Mouse (Mus musculus) cerebellum, adult 11-12 months (tissue): ENCODE data around the gene Vdr.

Experiments
- DNase-seq: peaks from one replicate; pipeline ENCODE4 v3.0.0; 2022

Gene Vdr

GRCm38 (mm10) chr15:97844037-97845034 is 66.1 kb downstream of the Vdr start, which contains the start of gene Hdac7:
Gene Hdac7 (minus strand): TSS chr15:97844502.
- DNase-seq: no peak

DNA sequence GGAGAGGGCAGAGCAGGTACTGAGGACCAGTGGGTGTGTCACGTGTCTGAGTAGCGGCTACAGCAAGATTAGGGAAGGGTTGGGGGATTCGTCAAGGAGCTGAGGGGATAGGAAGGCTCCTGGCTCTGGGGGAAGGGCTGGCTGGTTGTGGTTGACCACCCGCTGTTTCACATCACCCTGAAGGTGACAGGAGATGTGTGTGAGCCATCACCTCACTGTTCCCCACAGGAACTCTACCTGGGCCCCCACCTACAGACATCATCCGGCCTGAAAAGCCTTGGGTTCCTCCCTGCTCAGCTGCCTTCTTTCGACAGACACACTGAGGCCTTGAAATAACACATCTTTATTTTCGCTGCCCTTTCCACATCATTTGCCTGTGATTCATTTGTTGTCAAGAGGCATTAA is 67.2 kb downstream of the Vdr start:
- DNase-seq: no peak

DNA sequence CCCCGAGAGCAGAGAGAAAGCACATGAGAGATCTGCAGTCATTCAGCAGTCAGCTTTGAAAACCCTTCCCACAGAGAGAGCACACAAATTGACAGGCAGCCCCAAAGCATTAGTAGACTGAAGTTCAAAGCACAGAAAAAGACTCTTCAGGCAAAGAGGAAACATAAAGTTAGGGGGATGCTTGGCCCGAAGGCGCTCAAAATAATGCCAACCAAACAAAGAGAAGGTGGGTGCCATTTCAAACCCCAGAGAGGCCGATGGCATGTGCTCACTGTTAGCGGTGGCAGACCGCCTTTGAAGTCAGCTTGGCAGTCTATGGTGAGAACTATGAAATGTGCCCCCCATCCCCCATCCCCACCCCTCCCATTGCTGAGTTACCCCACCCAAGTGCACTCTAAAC is 68.4 kb downstream of the Vdr start:
- no peak for DNase-seq

- DNase-seq: no peak
These were observed 69.0 kb downstream of the Vdr start for GRCm38 (mm10) chr15:97841383-97841782.

DNA sequence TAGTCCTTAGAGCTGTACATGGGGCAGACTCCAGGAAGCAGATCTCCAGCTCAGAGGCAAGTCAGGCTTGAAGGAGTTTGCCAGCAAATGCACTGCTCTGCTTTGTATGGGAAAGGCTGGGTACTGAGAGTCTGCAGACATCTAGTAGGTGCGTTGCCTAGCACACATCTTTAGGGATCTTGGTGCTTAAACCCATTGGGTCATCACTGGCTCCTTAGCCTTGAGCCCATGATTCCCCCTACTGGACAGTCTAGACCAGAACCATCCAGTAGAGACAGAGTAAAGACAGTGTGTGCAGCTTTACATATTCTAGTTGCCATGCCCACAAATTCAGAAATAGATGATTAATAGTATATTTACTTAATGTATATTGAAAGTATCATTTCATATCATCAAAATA is 69.6 kb downstream of the Vdr start:
- no peak for DNase-seq

DNA sequence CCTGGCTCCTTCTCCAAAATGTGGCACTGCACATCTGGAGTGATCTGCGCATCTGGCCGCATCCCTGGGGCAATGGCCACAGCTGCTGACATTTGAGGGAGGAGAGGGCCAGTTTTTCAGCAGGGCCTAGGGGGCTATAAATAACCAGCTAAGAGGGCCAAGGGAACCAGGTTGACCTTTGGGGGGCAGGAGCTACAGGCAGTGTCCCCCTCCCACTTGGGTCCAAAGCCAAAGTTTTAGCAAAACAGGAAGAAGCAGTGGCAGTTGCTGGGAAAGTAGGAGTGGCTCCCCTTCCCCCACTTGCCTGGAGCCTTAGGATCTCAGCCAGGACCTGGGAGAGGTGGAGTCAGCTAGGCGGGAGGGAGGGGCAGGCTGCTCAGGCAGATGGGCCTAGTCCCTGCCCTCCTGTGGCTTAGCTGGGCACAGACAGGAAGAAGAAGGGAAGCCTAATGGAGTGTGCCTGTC is 70.4 kb downstream of the Vdr start:
- DNase-seq: no peak

GRCm38 (mm10) chr15:97839473-97839872 is 71.0 kb downstream of the Vdr start:
- no peak for DNase-seq

DNA sequence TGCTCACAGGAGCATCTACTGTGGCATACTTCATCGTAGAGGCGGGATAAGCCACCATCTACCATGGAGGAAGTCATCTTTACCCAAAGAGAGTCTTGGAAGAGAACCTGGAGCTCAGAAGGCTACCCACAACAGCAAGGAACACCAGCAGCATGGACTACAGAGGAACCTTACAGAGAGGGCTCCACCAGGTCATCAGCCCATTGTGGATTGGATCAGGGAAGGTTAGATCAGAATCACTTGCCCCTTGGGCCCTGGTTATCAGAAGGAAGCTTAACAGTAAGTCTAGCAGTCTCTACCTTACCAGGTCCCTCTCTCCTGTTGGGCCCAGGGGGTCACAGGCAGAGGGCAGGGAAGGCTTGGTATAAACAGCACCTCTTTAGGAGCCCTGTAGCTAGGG is 71.4 kb downstream of the Vdr start:
- no peak for DNase-seq

GRCm38 (mm10) chr15:97838395-97838794 is 72.0 kb downstream of the Vdr start:
- no peak for DNase-seq

DNA sequence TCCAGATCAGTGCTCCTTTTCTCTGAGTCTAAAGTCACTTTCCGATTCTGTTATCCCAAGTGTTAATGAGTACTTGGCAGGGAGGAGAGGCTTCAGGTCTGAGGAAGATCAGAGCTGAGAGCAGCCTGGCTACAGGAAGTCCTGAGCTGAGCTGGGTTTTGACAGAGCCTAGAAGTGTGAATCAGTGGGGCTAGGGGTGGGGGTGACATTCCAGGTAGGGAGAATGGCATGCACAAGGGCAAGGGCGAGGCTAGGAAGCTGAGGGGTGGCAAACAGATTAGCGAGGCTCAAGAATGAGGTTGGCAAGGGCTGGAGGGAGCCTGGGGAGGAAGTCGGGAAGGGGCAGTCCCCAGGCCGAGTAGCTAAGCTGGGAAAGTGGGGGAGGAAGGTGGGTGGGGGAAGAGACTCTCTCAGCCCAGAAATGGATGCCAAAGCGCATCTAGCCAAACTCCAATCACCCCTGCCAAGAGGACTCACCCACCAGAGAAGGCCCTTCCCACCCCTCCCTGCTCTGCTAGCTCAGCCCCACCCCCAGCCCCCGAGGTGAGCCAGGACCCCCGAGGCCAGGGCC is 72.9 kb downstream of the Vdr start:
- DNase-seq: no peak

DNA sequence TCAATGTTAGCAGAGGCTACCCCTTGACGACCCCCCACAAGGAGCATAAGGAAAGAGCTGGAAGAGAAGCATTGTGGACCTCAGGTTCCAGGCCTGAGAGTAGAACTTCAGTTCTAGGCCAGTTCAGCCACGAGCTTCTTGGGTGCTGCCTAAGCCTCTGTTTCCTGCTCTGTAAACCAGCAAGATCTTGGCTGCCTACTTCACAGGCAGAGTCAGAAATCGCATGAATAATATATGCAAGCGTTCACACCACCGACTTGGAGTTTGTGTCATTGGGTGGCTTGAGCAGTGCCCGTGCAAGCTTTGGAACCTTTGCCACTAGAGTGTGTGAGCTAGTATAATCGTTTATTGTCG is 73.6 kb downstream of the Vdr start:
- DNase-seq: no peak

- no peak for DNase-seq
These were observed 74.1 kb downstream of the Vdr start for GRCm38 (mm10) chr15:97836153-97836893.

GRCm38 (mm10) chr15:97832764-97833479 is 77.5 kb downstream of the Vdr start:
- no peak for DNase-seq

DNA sequence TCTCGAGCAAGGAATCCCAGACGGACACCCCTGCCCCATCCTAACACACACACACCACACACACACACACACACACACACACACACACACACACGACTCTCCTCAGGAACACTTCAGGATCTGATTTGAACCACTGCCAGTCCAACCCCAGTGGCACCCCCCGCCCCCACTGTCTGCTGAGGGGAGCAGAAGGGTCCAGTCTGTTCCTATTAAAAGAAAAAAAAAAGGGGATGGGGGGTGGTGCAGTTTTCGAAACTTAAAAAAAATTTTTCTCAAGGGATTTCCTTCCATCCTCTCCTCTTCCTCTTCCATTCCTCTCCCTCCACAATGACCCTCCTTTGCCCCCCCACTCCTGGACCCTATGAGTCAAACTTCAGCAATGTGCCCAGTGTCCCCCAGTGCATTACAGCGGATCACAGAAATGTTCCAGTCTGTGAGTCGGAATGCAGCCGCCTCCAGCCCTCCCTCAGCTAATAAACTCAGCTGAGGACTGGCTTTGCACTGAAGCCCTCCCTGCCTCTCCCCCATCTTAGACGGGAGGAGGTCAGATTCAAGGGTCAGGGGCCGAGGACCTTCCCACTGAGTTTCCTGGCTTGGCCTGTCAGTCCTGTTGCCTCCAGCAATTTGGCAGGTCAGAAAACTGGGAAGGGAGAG is 78.3 kb downstream of the Vdr start:
- DNase-seq: peak; percentile 42

- peak; percentile 78 for DNase-seq
These were observed 79.0 kb downstream of the Vdr start for GRCm38 (mm10) chr15:97831242-97831986.

DNA sequence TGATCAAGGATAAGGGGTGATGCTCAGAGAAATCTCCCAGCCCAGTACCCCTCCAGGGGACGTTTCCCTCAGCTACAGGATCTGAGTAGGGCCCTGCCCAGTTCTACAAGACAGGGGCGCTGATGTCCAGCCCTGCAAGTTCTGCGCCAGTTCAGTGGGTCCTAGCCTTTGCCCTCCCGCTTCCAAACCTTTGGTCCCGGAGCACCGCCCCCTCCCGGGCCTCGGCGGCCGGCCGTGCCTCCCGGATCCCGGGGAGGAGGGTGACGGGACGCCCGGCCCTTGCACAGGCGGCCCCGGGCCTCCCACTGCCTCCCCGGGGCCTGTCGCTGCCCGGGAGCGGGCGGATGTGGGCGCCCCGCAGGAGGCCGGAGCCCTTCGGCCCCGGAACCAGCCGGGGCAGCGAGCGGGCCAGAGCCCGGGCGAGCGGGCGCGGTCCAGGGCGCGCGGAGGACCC is 79.6 kb downstream of the Vdr start:
- DNase-seq: peak; percentile 62

DNA sequence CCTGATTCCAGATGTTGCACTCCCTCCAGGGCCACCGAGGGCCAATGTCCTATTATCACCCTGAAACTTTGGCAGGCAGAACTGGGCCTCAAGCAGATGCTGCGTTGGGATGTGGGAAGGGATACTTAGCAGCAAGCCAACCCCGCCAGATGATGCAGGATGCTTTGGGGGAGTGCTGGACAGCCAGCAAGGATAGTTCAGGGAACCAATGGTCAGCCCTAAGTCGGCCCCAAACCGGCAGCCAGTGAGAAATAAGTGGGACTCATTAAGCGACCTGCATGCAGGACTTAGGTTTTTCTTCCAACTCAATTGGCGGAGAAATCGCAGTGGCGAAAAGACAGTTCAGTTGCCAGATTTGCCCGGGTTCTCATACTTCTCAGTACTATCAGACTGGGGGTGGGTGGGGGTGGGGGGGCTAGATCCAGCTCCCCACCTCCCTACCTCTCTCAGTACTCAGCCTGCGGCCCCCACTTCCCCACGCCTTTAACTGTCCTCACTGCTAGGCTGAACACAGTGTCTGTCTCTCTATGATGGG is 80.1 kb downstream of the Vdr start:
- peak; percentile 39 for DNase-seq

DNA sequence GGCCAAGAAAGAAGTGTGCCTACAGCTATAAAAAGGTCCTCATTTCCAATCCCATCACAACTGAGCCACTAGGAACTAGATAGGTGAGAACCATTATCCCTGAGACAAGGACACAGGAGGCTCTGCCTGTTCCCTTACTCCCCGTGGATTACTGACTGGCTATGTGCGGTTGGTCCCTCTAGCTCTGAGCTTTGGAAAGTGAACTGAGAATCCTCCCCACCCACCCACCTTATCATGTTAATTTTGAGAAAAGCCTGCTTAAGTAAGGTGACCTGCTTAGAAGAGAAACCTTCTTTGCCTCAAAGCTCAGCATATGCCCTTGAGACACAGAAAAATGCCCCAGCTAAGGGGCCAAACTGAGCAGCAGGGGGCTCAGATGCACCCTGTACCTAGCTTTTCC is 81.0 kb downstream of the Vdr start:
- DNase-seq: no peak

DNA sequence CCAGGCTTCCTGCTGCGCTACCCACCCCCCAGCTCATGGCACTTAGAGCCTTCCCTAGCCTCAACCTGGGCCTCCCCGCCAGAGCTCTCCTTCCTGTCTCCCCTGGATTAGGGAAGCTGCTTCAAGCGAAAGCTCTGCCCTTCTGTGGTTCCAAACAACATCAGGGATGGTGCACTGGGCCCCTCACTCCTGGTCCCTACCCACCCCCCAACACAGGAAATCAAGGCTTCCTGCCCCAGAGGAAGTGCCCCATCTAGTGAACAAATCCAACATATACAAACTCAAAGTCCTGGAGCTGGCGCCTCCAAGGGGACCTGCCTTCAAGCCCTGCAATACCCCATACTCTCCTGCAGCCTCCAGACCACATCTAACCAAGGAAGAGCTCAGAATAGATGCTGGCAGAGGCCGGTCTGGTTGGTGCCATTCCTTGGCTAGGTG is 81.5 kb downstream of the Vdr start:
- DNase-seq: no peak

- no peak for DNase-seq
These were observed 82.1 kb downstream of the Vdr start for GRCm38 (mm10) chr15:97828221-97828842.

GRCm38 (mm10) chr15:97827401-97827800 is 83.0 kb downstream of the Vdr start:
- DNase-seq: no peak
